Mouse (Mus musculus) hindbrain, postnatal 0 days (tissue): ENCODE results near the gene Mettl21a. TPM values are rescaled to one million over a fixed set of nuclear protein-coding genes. Genes with fewer than 3 reads are reported as not detected.
"Not testable (repeated sequence)": the region's sequence is repeated elsewhere in the genome, so short reads cannot be mapped to it uniquely, and the experiment has no call there.

Experiments
- ATAC-seq: fragments of 200-750 bp; cut with Nextera tagmentation; 2 replicates; pipeline ENCODE4 v1.8.0; 2017; ENCODE audit warnings: mild to moderate bottlenecking, moderate TSS enrichment, moderate library complexity
- DNase-seq: peaks from one replicate; pipeline ENCODE4 v3.0.0-alpha.2; 2015; ENCODE audit warnings: low spot score
- H3K27ac ChIP-seq: fragments of 300-500 bp; sonication (generic); 2 replicates; pipeline ENCODE4 v1.5.1; 2014; ENCODE audit warnings: mild to moderate bottlenecking
- H3K27me3 ChIP-seq: fragments of 300-500 bp; sonication (generic); 2 replicates; pipeline ENCODE4 v1.6.1; 2014; ENCODE audit warnings: low read length, mixed read lengths; ENCODE audit not compliant: insufficient read depth
- H3K36me3 ChIP-seq: fragments of 300-500 bp; sonication (generic); 2 replicates; pipeline ENCODE4 v1.6.1; 2014; ENCODE audit warnings: low read length, mixed read lengths; ENCODE audit not compliant: insufficient read depth
- H3K4me1 ChIP-seq: fragments of 300-500 bp; sonication (generic); 2 replicates; pipeline ENCODE4 v1.6.1; 2014; ENCODE audit warnings: antibody characterized with exemption, low read length, mixed read lengths; ENCODE audit not compliant: insufficient read depth
- H3K4me2 ChIP-seq: fragments of 300-500 bp; sonication (generic); 2 replicates; pipeline ENCODE4 v1.6.1; 2014; ENCODE audit warnings: low read depth, mild to moderate bottlenecking, low read length, moderate library complexity, mixed read lengths
- H3K4me3 ChIP-seq: fragments of 300-500 bp; sonication (generic); 2 replicates; pipeline ENCODE4 v1.5.1; 2014; ENCODE audit warnings: low read length
- H3K9ac ChIP-seq: fragments of 300-500 bp; sonication (generic); replicated peaks from 2 replicates; pipeline ENCODE4 v1.6.1; 2014; ENCODE audit warnings: mild to moderate bottlenecking, low read length, moderate library complexity, mixed read lengths
- H3K9me3 ChIP-seq: fragments of 300-500 bp; sonication (generic); 2 replicates; pipeline ENCODE4 v1.6.1; 2016; ENCODE audit warnings: low read length, mixed read lengths
- CTCF ChIP-seq: IDR thresholded peaks from 2 replicates; pipeline ENCODE4 v1.5.1; 2016; ENCODE audit warnings: antibody characterized with exemption, control low read depth, low read depth
- WGBS: fragments of 180-500 bp; shearing (Covaris S2); extraction: QIAGEN DNeasy Blood & Tissue Kit; methylation state at CpG from one replicate; pipeline ENCODE4 v1.1.7; 2014; 5-methylcytosine and 5-hydroxymethylcytosine counted together
- polyA plus RNA-seq: library from polyadenylated mRNA; unstranded; fragments of >200 nt; fragmentation: Nextera tagmentation; extraction: Ambion mirVana; gene quantifications from 2 replicates; pipeline ENCODE4 v1.2.1, GENCODE M21; 2015
- total RNA-seq: library from RNA; depleted of rRNA; stranded (reverse); fragments of >200 nt; gene quantifications from 2 replicates; pipeline ENCODE4 v1.2.3, GENCODE M21; 2014

Mettl21a gene
- total and polyA plus RNA-seq, 2 experiments from 2014 or later, result 12.9 to 16.4 TPM

DNA sequence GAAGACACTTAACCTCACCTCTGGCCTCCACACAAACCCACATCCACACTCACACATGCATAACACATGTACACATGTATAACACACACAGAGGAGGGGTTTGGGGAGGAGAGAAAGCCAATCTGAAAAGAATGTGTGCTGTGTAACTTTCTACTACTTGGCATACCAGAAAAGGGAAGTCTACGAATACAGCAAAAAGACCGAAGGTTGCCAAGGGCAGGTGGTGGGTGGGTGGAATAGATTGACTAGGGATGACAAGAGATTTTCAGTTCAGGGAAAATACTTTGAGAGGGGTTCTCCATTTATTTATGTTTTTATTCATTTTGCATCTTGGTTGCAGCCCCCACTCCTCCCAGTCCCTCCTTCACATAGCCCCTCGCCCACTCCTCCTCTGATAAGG lies 27.5 kb upstream of the Mettl21a start:
- no peak overlapping the region for H3K9ac ChIP-seq
- no peak overlapping the region for H3K27ac ChIP-seq
- H3K4me3 ChIP-seq, result no peak overlapping the region
- WGBS, result 95% methylated on average over 3 of the region's 3 CpGs
- no peak overlapping the region for H3K4me2 ChIP-seq
- ATAC-seq, result no peak
- DNase-seq, result no peak
- no peaks in the 10 kb centered on the region for H3K9me3 ChIP-seq
- no peak for TF ChIP-seq CTCF
- no peaks in the 10 kb centered on the region for H3K36me3 ChIP-seq
- H3K4me1 ChIP-seq, result no peaks in the 10 kb centered on the region
- no peaks in the 10 kb centered on the region for H3K27me3 ChIP-seq

DNA sequence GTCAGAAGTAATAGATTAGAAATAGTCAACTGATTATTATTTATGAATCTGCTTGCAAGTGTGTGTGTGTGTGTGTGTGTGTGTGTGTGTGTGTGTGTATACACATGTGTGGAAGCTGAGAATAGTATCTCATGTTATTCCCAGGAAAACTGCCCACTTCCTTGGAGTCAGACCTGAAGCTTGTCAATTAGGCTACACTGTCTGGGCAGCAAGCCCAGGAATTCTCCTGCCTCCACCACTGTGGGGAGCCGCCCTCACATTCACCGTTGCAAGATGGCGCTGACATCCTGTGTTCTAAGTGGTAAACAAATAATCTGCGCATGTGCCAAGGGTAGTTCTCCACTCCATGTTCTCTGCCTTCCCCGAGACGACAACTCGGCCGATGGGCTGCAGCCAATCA lies 25.5 kb upstream of the Mettl21a start:
- H3K27me3 ChIP-seq, H3K36me3 ChIP-seq, H3K9me3 ChIP-seq, ATAC-seq, DNase-seq, H3K9ac ChIP-seq, H3K4me3 ChIP-seq, H3K4me2 ChIP-seq, H3K4me1 ChIP-seq, H3K27ac ChIP-seq: not testable (repeated sequence)
- WGBS, result 84% methylated on average over 8 of the region's 8 CpGs

DNA sequence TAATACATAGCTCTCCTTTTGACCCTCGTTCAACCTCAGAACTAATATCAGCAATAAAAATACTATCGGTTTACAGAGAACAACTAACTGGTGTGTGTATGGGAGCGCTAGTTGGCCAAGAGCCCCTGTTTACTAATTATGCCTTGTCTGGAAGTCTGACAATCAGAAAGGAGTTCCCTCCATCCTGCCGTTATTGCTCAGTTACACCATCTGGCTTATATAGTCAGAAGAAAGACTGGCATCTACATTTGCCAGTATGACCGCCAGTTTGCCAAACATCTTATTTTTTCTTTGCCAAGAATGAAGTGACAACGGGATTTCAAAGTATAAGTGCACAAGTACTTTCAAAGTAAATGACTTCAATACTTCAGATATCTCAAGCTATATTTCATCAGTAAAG lies 24.0 kb upstream of the Mettl21a start:
- Histone ChIP-seq H3K9ac (no peak overlapping the region), H3K4me3 (no peak overlapping the region), H3K4me2 (no peak overlapping the region), H3K27me3 (no peaks in the 10 kb centered on the region), H3K4me1 (no peaks in the 10 kb centered on the region), H3K36me3 (no peaks in the 10 kb centered on the region), H3K9me3 (no peaks in the 10 kb centered on the region), H3K27ac (no peak overlapping the region)
- no peak for TF ChIP-seq CTCF
- DNase-seq (no peak), ATAC-seq (no peak)
- 76% methylated on average over 6 of the region's 6 CpGs for WGBS

DNA sequence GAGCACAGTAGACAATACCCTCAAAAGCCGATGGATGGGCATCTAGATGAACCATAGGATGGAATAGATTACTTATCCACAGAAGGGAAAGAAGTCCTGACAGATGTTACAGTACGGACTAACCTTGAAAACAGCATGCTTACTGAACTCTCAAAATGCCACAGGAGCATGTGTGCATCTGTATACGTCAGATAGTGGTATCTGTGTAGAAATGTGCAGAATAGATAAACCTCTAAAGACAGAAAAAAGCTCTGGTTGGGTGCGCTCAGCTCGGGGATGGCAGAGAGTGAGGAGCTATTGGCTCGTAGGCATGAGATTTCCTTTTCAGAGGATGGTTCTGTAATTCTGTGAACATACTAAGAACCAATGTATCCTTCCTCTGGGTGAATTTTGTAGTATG lies 22.2 kb upstream of the Mettl21a start:
- ATAC-seq (no peak), DNase-seq (no peak)
- no peak overlapping the region for H3K27ac ChIP-seq
- no peak overlapping the region for H3K9ac ChIP-seq
- TF ChIP-seq CTCF, result no peak
- H3K4me2 ChIP-seq, result no peak overlapping the region
- H3K36me3 ChIP-seq, result no peaks in the 10 kb centered on the region
- 89% methylated on average over 6 of the region's 6 CpGs for WGBS
- H3K4me1 ChIP-seq, result no peaks in the 10 kb centered on the region
- H3K27me3 ChIP-seq, result no peaks in the 10 kb centered on the region
- H3K9me3 ChIP-seq, result no peaks in the 10 kb centered on the region
- H3K4me3 ChIP-seq, result no peak overlapping the region

DNA sequence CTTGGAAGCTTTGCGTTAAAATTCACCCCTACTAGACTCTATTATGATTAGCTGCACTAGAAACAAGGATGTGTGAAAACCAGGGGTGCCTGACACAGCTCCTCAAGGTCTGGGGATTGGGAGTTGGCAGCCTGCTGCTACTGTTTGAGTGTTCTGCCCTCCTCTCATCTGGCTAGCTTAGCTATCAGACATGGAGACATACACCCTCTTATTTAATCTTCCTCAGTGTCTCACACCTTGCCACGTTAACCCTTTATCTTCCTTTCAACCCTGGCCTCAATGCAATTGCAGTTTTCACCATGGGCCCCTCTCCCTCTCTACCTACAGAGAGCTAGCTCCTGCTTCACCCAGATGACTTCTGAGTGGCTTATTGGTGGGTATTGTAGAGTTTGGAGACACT lies 18.6 kb upstream of the Mettl21a start:
- TF ChIP-seq CTCF, result no peak
- H3K9ac ChIP-seq, result no peak overlapping the region
- H3K4me3 ChIP-seq, result no peak overlapping the region
- H3K36me3 ChIP-seq, result no peaks in the 10 kb centered on the region
- no peaks in the 10 kb centered on the region for H3K4me1 ChIP-seq
- no peak overlapping the region for H3K4me2 ChIP-seq
- no peaks in the 10 kb centered on the region for H3K9me3 ChIP-seq
- no peaks in the 10 kb centered on the region for H3K27me3 ChIP-seq
- no peak overlapping the region for H3K27ac ChIP-seq
- WGBS, result 76% methylated on average over 2 of the region's 2 CpGs
- ATAC-seq (no peak), DNase-seq (no peak)

DNA sequence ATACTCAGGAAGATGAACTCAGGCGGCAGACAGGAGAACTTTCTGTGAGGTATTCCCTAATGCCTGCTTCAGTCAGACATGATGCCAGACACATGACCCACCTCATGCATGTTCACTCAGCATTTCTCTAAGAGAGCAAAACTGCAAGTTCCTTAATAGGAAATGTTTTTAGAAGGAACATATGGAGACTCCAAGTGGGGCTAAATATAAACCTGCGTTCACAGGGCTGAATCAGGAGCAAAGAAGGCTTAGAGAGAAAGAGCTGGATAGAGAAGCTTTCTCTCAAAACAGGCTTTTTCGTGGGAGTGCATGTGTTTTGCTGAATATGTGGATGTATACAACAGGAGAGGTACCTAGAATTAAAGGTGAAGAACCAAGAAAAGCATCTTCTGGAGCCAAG lies 16.2 kb upstream of the Mettl21a start:
- no peaks in the 10 kb centered on the region for H3K36me3 ChIP-seq
- no peak for DNase-seq
- no peak overlapping the region for H3K4me2 ChIP-seq
- no peak overlapping the region for H3K4me3 ChIP-seq
- H3K27ac ChIP-seq, result no peak overlapping the region
- WGBS, result 81% methylated on average over 3 of the region's 3 CpGs
- no peak overlapping the region for H3K9ac ChIP-seq
- no peaks in the 10 kb centered on the region for H3K4me1 ChIP-seq
- no peak for TF ChIP-seq CTCF
- H3K9me3 ChIP-seq, result no peaks in the 10 kb centered on the region
- H3K27me3 ChIP-seq, result no peaks in the 10 kb centered on the region
- no peak for ATAC-seq

DNA sequence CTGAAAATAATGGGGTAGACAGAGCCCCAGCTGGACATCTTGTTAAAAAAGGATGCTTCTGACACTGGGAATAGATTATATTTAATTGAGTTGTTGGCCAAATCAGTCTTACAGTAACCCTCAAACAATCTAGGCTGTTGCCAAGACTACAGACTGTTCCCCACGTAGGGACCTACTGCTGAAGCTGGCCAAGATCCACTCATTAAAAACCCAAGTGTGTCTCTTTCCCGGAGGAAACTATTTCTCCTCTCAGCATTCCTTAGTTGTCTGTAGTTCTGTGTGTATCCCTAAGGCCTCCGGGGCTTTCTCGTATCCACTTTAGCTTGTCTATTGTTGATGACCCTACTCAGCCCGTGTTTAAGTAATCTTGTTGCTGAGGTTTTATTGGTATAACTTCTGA lies 14.5 kb upstream of the Mettl21a start:
- H3K36me3 ChIP-seq, result no peaks in the 10 kb centered on the region
- DNase-seq (peak; percentile 33), ATAC-seq (peak; percentile 64; the same call in 1 of the 2 replicates)
- H3K9me3 ChIP-seq, result no peaks in the 10 kb centered on the region
- WGBS, result 44% methylated on average over 5 of the region's 5 CpGs
- no peak overlapping the region for H3K27ac ChIP-seq
- H3K4me1 ChIP-seq, result no peaks in the 10 kb centered on the region
- H3K4me3 ChIP-seq, result no peak overlapping the region
- no peak overlapping the region for H3K9ac ChIP-seq
- no peak for TF ChIP-seq CTCF
- H3K27me3 ChIP-seq, result no peaks in the 10 kb centered on the region
- H3K4me2 ChIP-seq, result no peak overlapping the region
